Mouse (Mus musculus) liver, postnatal 0 days (tissue): ENCODE data around the gene Wdr18. TPM values are rescaled to one million over a fixed set of nuclear protein-coding genes. Genes with fewer than 3 reads are reported as not detected.
A peak's percentile ranks its signal among the peaks of the same experiment; 100 is the strongest.

Experiments
- ATAC-seq: fragments of 200-750 bp; cut with Nextera tagmentation; 2 replicates; pipeline ENCODE4 v1.8.0; 2017; ENCODE audit warnings: mild to moderate bottlenecking, moderate library complexity
- DNase-seq: peaks from one replicate; pipeline ENCODE4 v3.0.0-alpha.2; 2016
- H3K27ac ChIP-seq: fragments of 300-500 bp; sonication (generic); 2 replicates; pipeline ENCODE4 v1.5.1; 2014; ENCODE audit warnings: antibody characterized with exemption, moderate library complexity, mild to moderate bottlenecking, low read depth
- H3K27me3 ChIP-seq: fragments of 300-500 bp; sonication (generic); 2 replicates; pipeline ENCODE4 v1.6.1; 2014; ENCODE audit warnings: low read length, control low read depth, mixed read lengths; ENCODE audit not compliant: insufficient read depth
- H3K36me3 ChIP-seq: fragments of 300-500 bp; sonication (generic); replicated peaks from 2 replicates; pipeline ENCODE4 v1.6.1; 2014; ENCODE audit warnings: mild to moderate bottlenecking, control low read depth, low read length, moderate library complexity, mixed read lengths; ENCODE audit not compliant: insufficient read depth
- H3K4me1 ChIP-seq: fragments of 300-500 bp; sonication (generic); 2 replicates; pipeline ENCODE4 v1.6.1; 2014; ENCODE audit warnings: antibody characterized with exemption, mild to moderate bottlenecking, control low read depth; ENCODE audit not compliant: insufficient read depth
- H3K4me2 ChIP-seq: fragments of 300-500 bp; sonication (generic); 2 replicates; pipeline ENCODE4 v1.6.1; 2014; ENCODE audit warnings: low read depth, mild to moderate bottlenecking, low read length, moderate library complexity, mixed read lengths
- H3K4me3 ChIP-seq: fragments of 300-500 bp; sonication (generic); 2 replicates; pipeline ENCODE4 v1.5.1; 2014; ENCODE audit warnings: low read depth, low read length
- H3K9ac ChIP-seq: fragments of 300-500 bp; sonication (generic); replicated peaks from 2 replicates; pipeline ENCODE4 v1.6.1; 2014; ENCODE audit warnings: mild to moderate bottlenecking, moderate library complexity
- H3K9me3 ChIP-seq: fragments of 300-500 bp; sonication (generic); 2 replicates; pipeline ENCODE4 v1.6.1; 2016; ENCODE audit warnings: mild to moderate bottlenecking, control low read depth, low read length, mixed read lengths
- CTCF ChIP-seq: sonication (generic); IDR thresholded peaks from 2 replicates; pipeline ENCODE4 v1.5.1; 2016; ENCODE audit warnings: antibody characterized with exemption, low read depth
- EP300 ChIP-seq: IDR thresholded peaks from 2 replicates; pipeline ENCODE4 v1.6.1; 2016; ENCODE audit warnings: antibody characterized with exemption, low read depth, mild to moderate bottlenecking
- WGBS: fragments of 180-500 bp; shearing (Covaris S2); extraction: QIAGEN DNeasy Blood & Tissue Kit; methylation state at CpG from one replicate; pipeline ENCODE4 v1.1.7; 2014; ENCODE audit not compliant: insufficient replicate concordance; 5-methylcytosine and 5-hydroxymethylcytosine counted together
- polyA plus RNA-seq: library from polyadenylated mRNA; unstranded; fragments of >200 nt; fragmentation: Nextera tagmentation; extraction: Ambion mirVana; gene quantifications from 2 replicates; pipeline ENCODE4 v1.2.1, GENCODE M21; 2015

Wdr18 gene
- polyA plus RNA-seq, 1 experiment from 2014 or later: 40.7 TPM

- Histone ChIP-seq H3K27me3 (no peaks in the 10 kb centered on the region), H3K4me1 (peaks cover 58% of the 10 kb centered on the region), H3K9me3 (no peaks in the 10 kb centered on the region), H3K4me3 (no peak overlapping the region), H3K36me3 (peaks cover 39% of the 10 kb centered on the region), H3K9ac (no peak overlapping the region), H3K4me2 (no peak overlapping the region), H3K27ac (no peak overlapping the region)
- TF ChIP-seq EP300: no peak
- TF ChIP-seq CTCF: no peak
- ATAC-seq: no peak
- WGBS: 90% methylated on average over 16 of the region's 16 CpGs
- DNase-seq: no peak
Measured at GRCm38 (mm10) chr10:79930826-79931186, 29.1 kb upstream of the Wdr18 start.

DNA sequence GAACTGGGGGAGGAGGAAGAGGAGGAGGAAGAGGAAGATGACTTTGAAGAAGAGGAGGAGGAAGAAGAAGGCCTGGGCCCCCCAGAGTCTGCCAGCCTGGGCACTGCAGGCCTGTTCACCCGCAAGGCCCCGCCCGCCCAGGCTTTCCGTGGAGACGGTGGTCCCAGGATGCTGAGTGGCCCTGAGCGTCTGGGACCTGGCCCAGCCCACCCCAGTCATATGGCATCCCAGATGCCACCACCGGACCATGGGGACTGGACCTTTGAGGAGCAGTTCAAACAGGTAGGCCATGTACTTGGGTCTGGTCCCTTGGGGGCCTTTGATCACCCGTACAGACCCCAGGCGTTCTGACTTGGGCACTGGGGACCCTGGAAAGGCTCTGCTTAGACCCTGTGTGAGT lies 28.2 kb upstream of the Wdr18 start:
- H3K9me3 ChIP-seq: no peaks in the 10 kb centered on the region
- H3K4me3 ChIP-seq: no peak overlapping the region
- peaks cover 60% of the 10 kb centered on the region for H3K4me1 ChIP-seq
- no peak overlapping the region for H3K27ac ChIP-seq
- 65% methylated on average over 8 of the region's 9 CpGs for WGBS
- no peak for ATAC-seq
- peaks cover 44% of the 10 kb centered on the region for H3K36me3 ChIP-seq
- DNase-seq: no peak
- H3K4me2 ChIP-seq: no peak overlapping the region
- H3K9ac ChIP-seq: no peak overlapping the region
- no peaks in the 10 kb centered on the region for H3K27me3 ChIP-seq
- no peak for TF ChIP-seq EP300

GRCm38 (mm10) chr10:79932736-79933135 lies 27.2 kb upstream of the Wdr18 start:
- no peaks in the 10 kb centered on the region for H3K27me3 ChIP-seq
- peaks cover 45% of the 10 kb centered on the region for H3K36me3 ChIP-seq
- TF ChIP-seq EP300 (no peak), CTCF (no peak)
- H3K9me3 ChIP-seq: no peaks in the 10 kb centered on the region
- ATAC-seq (no peak), DNase-seq (no peak)
- H3K4me3 ChIP-seq: no peak overlapping the region
- H3K4me1 ChIP-seq: peaks cover 69% of the 10 kb centered on the region
- H3K4me2 ChIP-seq: peak overlapping the region; percentile 22; the same call in 1 of the 2 replicates
- WGBS: 50% methylated on average over 8 of the region's 8 CpGs
- H3K27ac ChIP-seq: no peak overlapping the region; the same call in 1 of the 2 replicates
- no peak overlapping the region for H3K9ac ChIP-seq

GRCm38 (mm10) chr10:79933145-79933679 lies 26.7 kb upstream of the Wdr18 start:
- 71% methylated on average over 9 of the region's 9 CpGs for WGBS
- Histone ChIP-seq H3K4me3 (no peak overlapping the region), H3K9ac (peak overlapping the region; percentile 16; the same call in 1 of the 2 replicates), H3K9me3 (no peaks in the 10 kb centered on the region), H3K27ac (no peak overlapping the region), H3K4me2 (0 out of 2 replicates have a peak overlapping the region, but pooled peaks have one; percentile 22), H3K27me3 (no peaks in the 10 kb centered on the region), H3K4me1 (peaks cover 74% of the 10 kb centered on the region), H3K36me3 (peaks cover 48% of the 10 kb centered on the region)
- TF ChIP-seq EP300 (no peak), CTCF (no peak)
- DNase-seq: no peak
- no peak for ATAC-seq

- peaks cover 79% of the 10 kb centered on the region for H3K4me1 ChIP-seq
- no peak overlapping the region for H3K4me3 ChIP-seq
- H3K27me3 ChIP-seq: no peaks in the 10 kb centered on the region
- ATAC-seq (no peak), DNase-seq (no peak)
- H3K36me3 ChIP-seq: peaks cover 52% of the 10 kb centered on the region
- H3K4me2 ChIP-seq: no peak overlapping the region
- no peak for TF ChIP-seq EP300
- no peak for TF ChIP-seq CTCF
- no peak overlapping the region; the same call in 1 of the 2 replicates for H3K9ac ChIP-seq
- peak overlapping the region; percentile 88 for H3K27ac ChIP-seq
- H3K9me3 ChIP-seq: no peaks in the 10 kb centered on the region
- WGBS: 77% methylated on average over 6 of the region's 6 CpGs
Measured at GRCm38 (mm10) chr10:79933861-79934260, 26.1 kb upstream of the Wdr18 start.

GRCm38 (mm10) chr10:79934272-79934721 lies 25.7 kb upstream of the Wdr18 start:
- Histone ChIP-seq H3K36me3 (peaks cover 52% of the 10 kb centered on the region), H3K4me3 (no peak overlapping the region), H3K4me2 (no peak overlapping the region), H3K27me3 (no peaks in the 10 kb centered on the region), H3K4me1 (peaks cover 79% of the 10 kb centered on the region), H3K27ac (peak overlapping the region; percentile 88), H3K9ac (no peak overlapping the region), H3K9me3 (no peaks in the 10 kb centered on the region)
- peak; percentile 65 for DNase-seq
- ATAC-seq: peak; percentile 14
- 42% methylated on average over 13 of the region's 13 CpGs for WGBS
- TF ChIP-seq CTCF (no peak), EP300 (no peak)
